In genomic region chr5:149286021-149286420, GRCm38 (mm10) we compare ENCODE assay signal across 9 mouse cellular contexts. TPM values are rescaled to one million over a fixed set of nuclear protein-coding genes. Genes with fewer than 3 reads are reported as not detected.
A peak's percentile ranks its signal among the peaks of the same experiment; 100 is the strongest.
DNase-seq lines count a peak whose midpoint lies in the region; ATAC-seq and TF ChIP-seq lines count a peak whose summit lies in the region.
"Had no signal": no experiment of that assay in that cellular context is flagged by ENCODE, and none has a peak within 500 bp of the region (broad histone marks: within the 10 kb centered on the region; RNA-seq: fewer than 3 reads in every experiment).

No protein-coding gene starts in this region.

- H3K9me3 ChIP-seq in hindbrain, postnatal 0 days (ENCODE audit: low read length), result 0 out of 2 replicates have a peak, but pooled peaks cover 3% of the 10 kb centered on the region
- peaks cover 4% of the 10 kb centered on the region; the same call in 1 of the 2 replicates for H3K9me3 ChIP-seq in hindbrain, embryonic 16.5 days (ENCODE audit: control insufficient read depth, low read length)
- H3K9me3 ChIP-seq in embryonic facial prominence, embryonic 14.5 days (ENCODE audit: control insufficient read depth, low read length), result peaks cover 5% of the 10 kb centered on the region; the same call in 1 of the 2 replicates

- no peak overlapping the region for H3K27ac ChIP-seq in hindbrain, postnatal 0 days
- H3K27ac ChIP-seq in hindbrain, embryonic 16.5 days (ENCODE audit: low read depth, low read length), result no peak overlapping the region
- no peak overlapping the region for H3K27ac ChIP-seq in embryonic facial prominence, embryonic 14.5 days (replicated peaks; ENCODE audit: low read depth, low read length)
- H3K27ac ChIP-seq in thymus, adult 2 months (ENCODE audit: control insufficient read depth, insufficient read depth, low read length), result no peak overlapping the region

- H3K9ac ChIP-seq in hindbrain, postnatal 0 days (replicated peaks; ENCODE audit: low read length), result no peak overlapping the region
- no peak overlapping the region for H3K9ac ChIP-seq in hindbrain, embryonic 16.5 days (ENCODE audit: low read depth, low read length)
- H3K9ac ChIP-seq in embryonic facial prominence, embryonic 14.5 days (ENCODE audit: low read depth, low read length), result no peak overlapping the region

- H3K27me3 ChIP-seq in hindbrain, postnatal 0 days (ENCODE audit: insufficient read depth, low read length), result no peaks in the 10 kb centered on the region
- H3K27me3 ChIP-seq in hindbrain, embryonic 16.5 days (replicated peaks; ENCODE audit: control insufficient read depth, insufficient read depth, low read length), result no peaks in the 10 kb centered on the region
- no peaks in the 10 kb centered on the region for H3K27me3 ChIP-seq in embryonic facial prominence, embryonic 14.5 days (replicated peaks; ENCODE audit: control insufficient read depth, insufficient read depth, low read length)
- no peaks in the 10 kb centered on the region for H3K27me3 ChIP-seq in thymus, adult 2 months (ENCODE audit: control insufficient read depth, insufficient read depth, low read length)

- peak; percentile 46 for DNase-seq in hindbrain, postnatal 0 days (ENCODE audit: low spot score)
- DNase-seq in 3T3-L1 (ENCODE audit: low read depth, low spot score) (peak; percentile 27), adipocyte (ENCODE audit: low spot score) (peak; percentile 48)
- peak; percentile 27 for DNase-seq in embryonic facial prominence, embryonic 14.5 days (ENCODE audit: low spot score)
- DNase-seq in thymus, adult 2 months, result no peak
- no peak for DNase-seq in layer of hippocampus, postnatal 10 days (ENCODE audit: low spot score in 2 of 2)
- DNase-seq in adrenal gland, postnatal 4 days (ENCODE audit: low spot score in 2 of 2), result no peak

- no peak overlapping the region for H3K4me2 ChIP-seq in hindbrain, postnatal 0 days (ENCODE audit: low read depth, low read length)
- no peak overlapping the region for H3K4me2 ChIP-seq in hindbrain, embryonic 16.5 days (ENCODE audit: low read length)
- no peak overlapping the region for H3K4me2 ChIP-seq in embryonic facial prominence, embryonic 14.5 days (ENCODE audit: low read depth, low read length)

- no peaks in the 10 kb centered on the region for H3K36me3 ChIP-seq in hindbrain, postnatal 0 days (ENCODE audit: insufficient read depth, low read length)
- H3K36me3 ChIP-seq in hindbrain, embryonic 16.5 days (ENCODE audit: control insufficient read depth, insufficient read depth, low read length), result no peaks in the 10 kb centered on the region
- H3K36me3 ChIP-seq in embryonic facial prominence, embryonic 14.5 days (ENCODE audit: control insufficient read depth, insufficient read depth, low read length), result no peaks in the 10 kb centered on the region
- no peaks in the 10 kb centered on the region for H3K36me3 ChIP-seq in thymus, adult 2 months (ENCODE audit: control insufficient read depth, insufficient read depth, low read length)

- peak; percentile 36 for TF ChIP-seq CTCF in hindbrain, postnatal 0 days (IDR thresholded peaks at IDR 0.05; ENCODE audit: low read depth)
- no peak for TF ChIP-seq CTCF in thymus, adult 2 months (IDR thresholded peaks at IDR 0.05; ENCODE audit: borderline replicate concordance, control insufficient read depth, extremely low read depth, insufficient read depth, low read length, poor library complexity)

- 0 out of 2 replicates have a peak, but pooled peaks cover 4% of the 10 kb centered on the region for H3K4me1 ChIP-seq in hindbrain, postnatal 0 days (ENCODE audit: insufficient read depth, low read length)
- peaks cover 6% of the 10 kb centered on the region for H3K4me1 ChIP-seq in hindbrain, embryonic 16.5 days (ENCODE audit: control insufficient read depth, insufficient read depth, low read depth, low read length)
- H3K4me1 ChIP-seq in embryonic facial prominence, embryonic 14.5 days (ENCODE audit: control insufficient read depth, insufficient read depth, low read length), result peaks cover 4% of the 10 kb centered on the region; the same call in 1 of the 2 replicates
- 0 out of 2 replicates have a peak, but pooled peaks cover 2% of the 10 kb centered on the region for H3K4me1 ChIP-seq in thymus, adult 2 months (replicated peaks; ENCODE audit: control insufficient read depth, insufficient read depth, low read length)

- TF ChIP-seq POLR2A in thymus, adult 2 months (IDR thresholded peaks at IDR 0.05; ENCODE audit: control insufficient read depth, extremely low read depth, insufficient read depth, low read length, poor library complexity), result no peak

- H3K4me3 ChIP-seq in hindbrain, postnatal 0 days (ENCODE audit: low read length), result no peak overlapping the region
- no peak overlapping the region for H3K4me3 ChIP-seq in hindbrain, embryonic 16.5 days (ENCODE audit: low read length)
- H3K4me3 ChIP-seq in embryonic facial prominence, embryonic 14.5 days (ENCODE audit: low read depth, low read length), result no peak overlapping the region
- H3K4me3 ChIP-seq in thymus, adult 2 months (ENCODE audit: control insufficient read depth, insufficient read depth, low read length), result no peak overlapping the region

- WGBS in hindbrain, postnatal 0 days, result 40% methylated on average over 7 of the region's 7 CpGs
- WGBS in hindbrain, embryonic 16.5 days, result 46% methylated on average over 7 of the region's 7 CpGs
- 50% methylated on average over 7 of the region's 7 CpGs for WGBS in embryonic facial prominence, embryonic 14.5 days
- 84% methylated on average over 7 of the region's 7 CpGs for WGBS in thymus, adult 2 months

- 0 out of 2 replicates have a peak, but pooled peaks have one; percentile 29 for ATAC-seq in hindbrain, postnatal 0 days
- no peak for ATAC-seq in hindbrain, embryonic 16.5 days
- no peak for ATAC-seq in embryonic facial prominence, embryonic 14.5 days (ENCODE audit: low read depth)
- ATAC-seq: forebrain, embryonic 14.5 days had no signal

RNA-seq across cellular contexts. Expression of gene Alox5ap, which starts 21.5 kb away (rescaled TPM):
- total RNA-seq in hindbrain, postnatal 0 days (2014; rRNA removed), result 5.7 and 6.6 TPM in 2 replicates
- polyA plus RNA-seq in hindbrain, postnatal 0 days (2015; fragmentation: Nextera tagmentation; extraction: Ambion mirVana), result 10.7 and 14.4 TPM in 2 replicates
- 10.1 and 13.3 TPM in 2 replicates for polyA plus RNA-seq in hindbrain, embryonic 16.5 days (2015; fragmentation: Nextera tagmentation; extraction: Ambion mirVana)
- 15.9 and 17.4 TPM in 2 replicates for polyA plus RNA-seq in embryonic facial prominence, embryonic 14.5 days (2014; fragmentation: Nextera tagmentation; extraction: Ambion mirVana)
- 31.6 and 50.1 TPM in 2 replicates for polyA plus RNA-seq in thymus, adult 2 months (2012; rRNA removed)
- 1 to 10 TPM; 7.9 to 9.6 TPM for total RNA-seq in layer of hippocampus, postnatal 10 days (2021)
- 10 to 100 TPM in 1 of 2 experiments, 1 to 10 TPM in 1; 9.6 to 12.8 TPM for total RNA-seq in adrenal gland, postnatal 4 days (2021)

Comparison
In these comparisons a context has a peak if more than half of its experiments do, and no peak if none do; other contexts are left out.
1. DNase-seq: peak in hindbrain, postnatal 0 days (single experiment), 3T3-L1 (single experiment), adipocyte (single experiment) and embryonic facial prominence, embryonic 14.5 days (single experiment); none in thymus, adult 2 months (single experiment), layer of hippocampus, postnatal 10 days (0 of 2) and adrenal gland, postnatal 4 days (0 of 2).